Mouse (Mus musculus): ENCODE data around the gene Acap1. TPM values are rescaled to one million over a fixed set of nuclear protein-coding genes. Genes with fewer than 3 reads are reported as not detected.
"Not testable (repeated sequence)": the region's sequence is repeated elsewhere in the genome, so short reads cannot be mapped to it uniquely, and the experiment has no call there.

Acap1 gene
- polyA plus RNA-seq, 1 experiment from 2014 or later, result 0.40 TPM

DNA sequence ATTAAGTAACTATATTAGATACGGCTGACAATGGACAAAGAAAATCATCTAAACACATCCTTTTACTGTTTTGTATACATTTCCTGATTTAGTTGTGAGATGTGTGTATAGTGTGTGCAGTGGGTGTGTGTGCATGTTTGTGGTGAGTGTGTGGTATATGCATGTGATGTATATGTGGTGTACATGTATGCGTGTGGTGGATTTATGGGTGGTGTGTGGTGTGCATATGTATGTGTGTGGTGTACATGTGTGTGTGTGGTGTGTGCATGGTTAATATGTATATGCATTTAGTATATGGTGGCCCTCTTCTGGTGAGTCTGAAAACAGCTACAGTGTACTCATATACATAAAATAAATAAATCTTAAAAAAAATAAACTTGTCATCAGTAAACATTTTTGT lies 32.2 kb upstream of the Acap1 start:
- POLR2A ChIA-PET, result interaction anchor here (0.6 kb wide), 1 partner anchor 598 kb away, joined by 9 read pairs; the partner anchor contains the start of gene Psmb6
- in situ Hi-C loops (cut with MboI; ENCODE audit: low pct_unique_long_range_greater_than_20kb), result no loop called here
- no peak for ATAC-seq
- H3K27me3 ChIP-seq, result peaks cover 3% of the 10 kb centered on the region
- CTCF ChIA-PET, result interaction anchor here (2.8 kb wide), 1 partner anchor 21 kb away, joined by 11 read pairs; no protein-coding TSS in a partner anchor
- no peak for DNase-seq (ENCODE audit: low read depth, low spot score)
- no peak for TF ChIP-seq CTCF (IDR thresholded peaks at IDR 0.05)

- in situ Hi-C loops (cut with MboI; ENCODE audit: low pct_unique_long_range_greater_than_20kb), result no loop called here
- ChIA-PET POLR2A (no interaction called here), CTCF (interaction anchor here (1.2 to 6.0 kb wide), 5 partner anchors 10 to 44 kb away, joined by 3 to 43 read pairs (median 6); no protein-coding TSS in a partner anchor)
- DNase-seq (ENCODE audit: low read depth, low spot score) (no peak), ATAC-seq (no peak)
- TF ChIP-seq CTCF (IDR thresholded peaks at IDR 0.05), result no peak
- no peaks in the 10 kb centered on the region for H3K27me3 ChIP-seq
These were observed 27.5 kb upstream of the Acap1 start for GRCm38 (mm10) chr11:69922796-69923195.

- no peak for DNase-seq (ENCODE audit: low read depth, low spot score)
- ChIA-PET CTCF (interaction anchor here (1.2 to 6.0 kb wide), 4 partner anchors 11 to 43 kb away, joined by 3 to 43 read pairs (median 7); no protein-coding TSS in a partner anchor), POLR2A (interaction anchor here (0.7 to 2.6 kb wide), 3 partner anchors 15 to 734 kb away, joined by 3 to 7 read pairs (median 5); no protein-coding TSS in a partner anchor)
- in situ Hi-C loops (cut with MboI; ENCODE audit: low pct_unique_long_range_greater_than_20kb), result no loop called here
- no peak for ATAC-seq
- no peaks in the 10 kb centered on the region for H3K27me3 ChIP-seq
- no peak for TF ChIP-seq CTCF (IDR thresholded peaks at IDR 0.05)
These were observed 26.8 kb upstream of the Acap1 start for GRCm38 (mm10) chr11:69922012-69922756.

DNA sequence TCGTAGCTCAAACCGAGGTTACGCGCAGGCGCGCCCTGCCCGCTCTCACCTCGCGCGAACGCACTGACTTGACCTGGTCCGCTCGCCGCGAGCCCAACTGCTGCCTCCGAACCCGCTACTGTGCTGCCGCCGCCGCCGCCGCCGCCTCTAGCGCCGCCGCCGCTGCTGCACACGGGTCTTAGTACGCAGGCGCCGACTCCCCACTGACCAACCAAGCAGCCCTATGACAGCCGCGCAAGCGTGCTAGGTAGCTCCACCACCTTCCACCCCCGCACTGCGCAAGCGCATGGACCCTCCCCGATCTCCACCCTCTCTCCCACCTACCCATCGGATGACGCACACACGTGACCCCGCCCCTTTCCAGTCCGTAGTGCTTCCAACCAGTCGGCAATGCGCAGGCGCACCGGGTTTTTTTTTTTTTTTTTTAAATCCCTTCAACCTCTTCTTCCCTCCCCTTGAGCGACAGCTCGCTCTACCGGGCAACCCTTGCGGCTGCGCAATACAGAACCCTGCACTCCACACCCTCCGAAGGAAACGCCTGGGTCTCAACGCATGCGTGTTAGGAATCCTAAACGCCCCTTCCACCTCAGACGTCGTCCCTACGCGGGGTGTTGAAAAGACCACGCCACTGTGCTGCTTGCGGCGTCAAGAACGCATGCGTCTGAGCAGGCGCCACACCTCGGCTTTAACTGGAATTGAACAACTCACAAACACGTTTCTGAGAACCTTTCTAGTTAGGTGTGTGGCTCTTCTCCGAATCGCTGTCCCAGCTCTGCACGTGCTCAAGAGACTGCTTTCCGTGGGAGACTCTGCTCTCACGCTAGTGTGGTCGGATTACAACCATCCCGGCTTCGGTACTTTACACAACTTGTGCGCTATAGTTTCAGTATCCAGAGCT lies 26.0 kb upstream of the Acap1 start, which contains the start of gene Eif5a:
Gene Eif5a, minus strand, starts transcription at position 845 of the 898 bp plus-strand sequence.
- TF ChIP-seq CTCF (IDR thresholded peaks at IDR 0.05), result no peak

DNA sequence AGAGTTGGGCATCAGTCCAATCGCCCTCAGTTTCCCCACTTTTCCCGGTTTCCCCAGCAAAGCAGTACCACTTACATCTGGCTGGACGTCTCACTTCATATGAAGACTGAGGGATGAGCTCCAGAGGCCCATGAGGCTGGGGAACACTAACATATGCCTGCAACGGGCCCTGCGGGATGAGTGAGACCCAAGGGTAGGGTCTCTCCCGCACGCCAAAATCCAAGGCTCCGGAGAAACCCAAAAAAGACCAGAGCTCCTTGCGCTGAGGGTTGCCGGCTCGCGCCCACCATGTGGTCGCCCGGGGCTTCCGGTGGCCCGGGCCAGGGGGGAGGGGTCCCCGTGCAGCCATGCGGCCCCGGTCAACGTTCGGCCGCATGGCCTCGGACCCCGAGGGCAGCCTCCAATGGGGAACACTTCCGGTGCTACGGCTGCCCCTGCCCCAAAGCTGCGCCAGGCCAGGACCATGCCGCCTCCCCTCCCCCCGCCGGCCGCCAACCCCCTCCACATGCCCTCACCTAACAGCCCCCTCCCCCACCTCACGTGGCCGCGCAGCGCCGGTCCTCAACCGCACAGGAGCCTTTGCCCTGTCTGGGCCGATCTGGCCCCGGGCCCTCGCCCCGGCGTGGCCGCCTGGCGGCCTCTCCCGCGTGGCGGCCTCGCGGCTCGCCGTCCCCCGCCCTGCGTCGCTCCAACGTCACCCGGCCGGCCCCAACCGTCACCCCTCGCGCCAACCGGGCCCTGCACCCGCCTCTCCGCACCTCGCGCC lies 25.1 kb upstream of the Acap1 start:
- ATAC-seq (peak; percentile 3), DNase-seq (ENCODE audit: low read depth, low spot score) (no peak)
- no peaks in the 10 kb centered on the region for H3K27me3 ChIP-seq
- POLR2A ChIA-PET, result interaction anchor here (0.5 to 2.6 kb wide), 5 partner anchors 16 to 322 kb away, joined by 3 to 7 read pairs (median 6); partner anchors contain the start of genes 2810408A11Rik and Neurl4
- CTCF ChIA-PET, result interaction anchor here (0.9 to 6.0 kb wide), 4 partner anchors 12 to 43 kb away, joined by 3 to 43 read pairs (median 3); partner anchors contain the start of gene Tmem95
- in situ Hi-C loops (cut with MboI; ENCODE audit: low pct_unique_long_range_greater_than_20kb), result no loop called here
- no peak for TF ChIP-seq CTCF (IDR thresholded peaks at IDR 0.05)

More for the DNA sequence above, 26.0 kb upstream of the Acap1 start, which contains the start of gene Eif5a:
- DNase-seq (ENCODE audit: low read depth, low spot score) (peak; percentile 99), ATAC-seq (peak; percentile 71)
- no peaks in the 10 kb centered on the region for H3K27me3 ChIP-seq
- ChIA-PET CTCF (interaction anchor here (0.9 to 6.0 kb wide), 3 partner anchors 12 to 40 kb away, joined by 3 to 43 read pairs (median 3); no protein-coding TSS in a partner anchor), POLR2A (interaction anchor here (0.6 to 2.6 kb wide), 6 partner anchors 15 to 734 kb away, joined by 3 to 7 read pairs (median 4); partner anchors contain the start of genes 2810408A11Rik and Neurl4)
- in situ Hi-C loops (cut with MboI; ENCODE audit: low pct_unique_long_range_greater_than_20kb), result no loop called here

DNA sequence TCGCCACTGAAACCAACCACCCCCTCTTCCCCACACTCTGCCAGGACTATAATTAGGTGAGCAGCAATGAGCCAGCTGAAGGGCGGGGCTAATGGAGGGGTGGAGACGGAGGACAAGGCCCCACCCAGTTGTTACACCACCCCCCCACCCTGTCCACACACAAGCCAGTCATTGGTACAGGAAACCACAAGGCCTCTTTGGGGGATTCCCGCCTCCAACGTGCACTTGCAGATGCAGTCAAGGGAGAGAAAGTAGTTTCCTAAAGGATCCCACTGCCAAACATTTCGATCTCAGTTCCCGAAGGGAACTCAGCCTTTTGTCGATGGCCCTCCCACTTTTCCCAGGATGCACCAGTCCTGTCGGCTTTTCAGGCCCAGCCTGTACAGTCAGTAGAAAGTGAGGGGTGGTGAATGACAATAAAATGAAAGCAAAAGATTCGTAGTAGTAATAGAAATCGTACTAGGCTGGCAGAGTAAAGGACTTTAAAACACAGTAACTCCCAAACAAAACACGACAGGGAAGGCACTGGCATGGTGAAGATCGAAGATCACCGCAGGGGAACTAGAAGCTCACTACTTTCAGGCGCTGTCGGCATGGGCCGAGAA lies 24.4 kb upstream of the Acap1 start:
- in situ Hi-C loops (cut with MboI; ENCODE audit: low pct_unique_long_range_greater_than_20kb), result no loop called here
- H3K27me3 ChIP-seq, result no peaks in the 10 kb centered on the region
- TF ChIP-seq CTCF (IDR thresholded peaks at IDR 0.05), result no peak
- ChIA-PET POLR2A (interaction anchor here (0.5 to 2.6 kb wide), 3 partner anchors 17 to 102 kb away, joined by 6 to 7 read pairs (median 7); partner anchors contain the start of genes 2810408A11Rik and Neurl4), CTCF (interaction anchor here (1.0 to 1.2 kb wide), 2 partner anchors 11 to 42 kb away, joined by 3 read pairs; partner anchors contain the start of gene Tmem95)
- ATAC-seq, result peak; percentile 7
- DNase-seq (ENCODE audit: low read depth, low spot score), result peak; percentile 64

- ChIA-PET POLR2A (interaction anchor here (1.7 kb wide), 1 partner anchor 19 kb away, joined by 6 read pairs; the partner anchor contains the start of genes 2810408A11Rik and Neurl4), CTCF (interaction anchor here (1.2 kb wide), 1 partner anchor 11 kb away, joined by 3 read pairs; no protein-coding TSS in a partner anchor)
- H3K27me3 ChIP-seq, result no peaks in the 10 kb centered on the region
- in situ Hi-C loops (cut with MboI; ENCODE audit: low pct_unique_long_range_greater_than_20kb), result no loop called here
- TF ChIP-seq CTCF (IDR thresholded peaks at IDR 0.05), result no peak
- ATAC-seq (no peak), DNase-seq (ENCODE audit: low read depth, low spot score) (no peak)
These were observed 23.7 kb upstream of the Acap1 start for GRCm38 (mm10) chr11:69919053-69919452.

GRCm38 (mm10) chr11:69918118-69918517 lies 22.8 kb upstream of the Acap1 start:
- CTCF ChIA-PET, result no interaction called here
- H3K27me3 ChIP-seq, result no peaks in the 10 kb centered on the region
- in situ Hi-C loops (cut with MboI; ENCODE audit: low pct_unique_long_range_greater_than_20kb), result no loop called here
- ATAC-seq (no peak), DNase-seq (ENCODE audit: low read depth, low spot score) (no peak)
- POLR2A ChIA-PET, result no interaction called here
- no peak for TF ChIP-seq CTCF (IDR thresholded peaks at IDR 0.05)

DNA sequence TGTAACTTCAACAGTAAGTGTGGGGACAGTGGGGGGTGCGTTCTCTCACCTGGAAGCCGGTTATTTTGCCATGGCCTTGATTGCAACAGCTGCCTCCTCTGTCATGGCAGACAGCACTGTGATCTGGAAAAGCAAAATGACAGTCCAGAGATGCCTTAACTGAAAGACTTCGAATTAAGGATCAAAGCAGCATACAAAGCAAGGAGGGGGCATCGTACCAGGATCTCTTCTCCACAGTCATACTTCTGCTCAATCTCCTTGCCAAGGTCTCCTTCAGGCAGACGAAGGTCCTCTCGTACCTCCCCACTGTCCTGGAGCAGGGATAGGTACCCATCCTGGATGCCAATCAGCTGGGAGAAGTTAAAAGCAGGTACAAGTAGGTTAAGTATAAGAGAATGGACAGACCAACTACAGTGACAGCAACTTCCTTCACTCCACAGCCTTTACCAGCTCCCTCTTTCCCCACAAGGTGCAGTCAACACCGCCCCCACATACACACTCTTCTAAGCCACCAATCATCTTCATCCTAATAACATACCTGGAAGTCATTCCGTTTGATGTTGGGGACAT lies 22.1 kb upstream of the Acap1 start:
- in situ Hi-C loops (cut with MboI; ENCODE audit: low pct_unique_long_range_greater_than_20kb), result no loop called here
- no peak for DNase-seq (ENCODE audit: low read depth, low spot score)
- no peak for ATAC-seq
- no peaks in the 10 kb centered on the region for H3K27me3 ChIP-seq
- ChIA-PET CTCF (no interaction called here), POLR2A (interaction anchor here (0.6 kb wide), 2 partner anchors 36 to 194 kb away, joined by 3 to 4 read pairs; no protein-coding TSS in a partner anchor)
- TF ChIP-seq CTCF (IDR thresholded peaks at IDR 0.05), result no peak

DNA sequence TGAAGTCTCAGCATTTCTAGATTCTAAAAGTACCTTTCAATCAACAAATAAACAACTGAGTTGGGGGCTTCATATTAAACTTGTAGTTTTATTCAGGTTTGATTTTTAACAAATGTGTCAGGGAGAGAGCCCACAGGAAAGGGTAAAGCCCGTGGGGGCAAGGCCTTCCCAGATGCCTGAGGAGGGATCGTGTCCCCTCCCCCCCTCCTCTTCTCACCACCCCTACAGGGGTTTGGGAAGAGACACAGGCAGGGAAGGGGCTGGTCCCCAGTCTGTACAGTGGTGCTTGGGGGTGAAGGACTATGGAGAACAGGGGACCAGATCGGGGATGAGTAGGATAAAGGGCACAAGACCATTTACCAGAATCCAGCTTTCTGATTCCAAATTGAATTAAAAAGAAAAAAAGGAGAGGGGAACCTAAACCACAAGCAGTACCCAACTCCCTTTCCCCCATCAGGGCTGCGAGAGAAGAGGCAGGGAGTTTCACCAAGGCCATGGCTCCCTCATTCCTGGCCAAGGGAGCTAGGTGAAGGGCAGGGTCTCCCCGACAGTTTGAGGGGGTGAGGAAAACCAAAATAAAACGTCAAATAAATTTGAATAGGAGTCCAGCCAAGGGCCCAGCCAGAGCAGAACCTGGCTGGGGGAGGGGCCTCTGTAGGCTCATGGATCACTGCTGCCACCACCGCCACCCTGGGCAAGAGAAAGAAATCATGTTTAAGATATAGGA lies 21.5 kb upstream of the Acap1 start:
- ATAC-seq; H3K27me3 ChIP-seq; DNase-seq (ENCODE audit: low read depth, low spot score); in situ Hi-C loops (cut with MboI; ENCODE audit: low pct_unique_long_range_greater_than_20kb); CTCF ChIA-PET: not testable (repeated sequence)
- POLR2A ChIA-PET, result interaction anchor here (0.6 kb wide), 2 partner anchors 35 to 193 kb away, joined by 3 to 4 read pairs; no protein-coding TSS in a partner anchor
